Mouse (Mus musculus) kidney, adult 2 months (tissue): ENCODE measurements around the gene Rnf5.

Experiments used
- CTCF ChIP-seq: fragments of 200-500 bp; conservative IDR thresholded peaks from 2 replicates; pipeline ENCODE4 v1.5.1; 2011; ENCODE audit warnings: low read depth, mild to moderate bottlenecking, control low read depth, low read length, moderate library complexity, mixed read lengths; ENCODE audit not compliant: insufficient read depth, insufficient read length
- POLR2A ChIP-seq: fragments of 200-500 bp; IDR thresholded peaks from one replicate; pipeline ENCODE4 v1.6.1; 2011; ENCODE audit warnings: low read depth, low read length, control low read depth

GRCm38 (mm10) chr17:34591029-34591993 is 12.2 kb downstream of the Rnf5 start, which contains the start of gene Pbx2:
- TF ChIP-seq CTCF (no peak), POLR2A (no peak)
